Mouse (Mus musculus) right cerebral cortex, adult 2 months (tissue): ENCODE results near the gene Dcaf8.

Experiments
- DNase-seq, 2 experiments: peaks; one replicate each; pipeline ENCODE4 v3.0.0; 2021 to 2022; ENCODE audit warnings: low spot score in 2 of 2

The Dcaf8 gene

GRCm38 (mm10) chr1:172147835-172148278, at the start of gene Dcaf8:
Gene Dcaf8, plus strand, starts transcription at chr1:172148084.
- DNase-seq, result peak; percentile 94 to 96

- DNase-seq, result no peak
These were observed 48.4 kb upstream of the Dcaf8 start for GRCm38 (mm10) chr1:172099325-172100033.

- DNase-seq, result no peak
These were observed 44.3 kb upstream of the Dcaf8 start for GRCm38 (mm10) chr1:172103619-172104018.

- no peak for DNase-seq
These were observed 42.8 kb upstream of the Dcaf8 start for GRCm38 (mm10) chr1:172105101-172105500.

- no peak for DNase-seq
These were observed 40.0 kb upstream of the Dcaf8 start for GRCm38 (mm10) chr1:172107777-172108477.

- DNase-seq, result no peak
These were observed 30.9 kb upstream of the Dcaf8 start for GRCm38 (mm10) chr1:172116948-172117347.

- no peak for DNase-seq
These were observed 28.8 kb upstream of the Dcaf8 start for GRCm38 (mm10) chr1:172119100-172119499.

GRCm38 (mm10) chr1:172119720-172120119, 28.2 kb upstream of the Dcaf8 start:
- DNase-seq, result peak; percentile 32 to 57

- DNase-seq, result no peak
These were observed 25.2 kb upstream of the Dcaf8 start for GRCm38 (mm10) chr1:172122671-172123070.

- no peak for DNase-seq
These were observed 23.3 kb upstream of the Dcaf8 start for GRCm38 (mm10) chr1:172124572-172124971.

GRCm38 (mm10) chr1:172126376-172127347, 21.2 kb upstream of the Dcaf8 start, which contains the start of gene Pex19:
Gene Pex19, plus strand, starts transcription at chr1:172126755.
- DNase-seq, result peak; percentile 77 to 79

- no peak for DNase-seq
These were observed 20.4 kb upstream of the Dcaf8 start for GRCm38 (mm10) chr1:172127487-172127886.

- DNase-seq, result no peak
These were observed 19.3 kb upstream of the Dcaf8 start for GRCm38 (mm10) chr1:172128563-172128962.

GRCm38 (mm10) chr1:172129108-172129507, 18.8 kb upstream of the Dcaf8 start:
- DNase-seq, result peak; percentile 37 to 45

- DNase-seq, result no peak
These were observed 18.1 kb upstream of the Dcaf8 start for GRCm38 (mm10) chr1:172129780-172130179.

- DNase-seq, result no peak
These were observed 15.6 kb upstream of the Dcaf8 start for GRCm38 (mm10) chr1:172132319-172132718.

GRCm38 (mm10) chr1:172133535-172133934, 14.3 kb upstream of the Dcaf8 start:
- DNase-seq, result no peak

GRCm38 (mm10) chr1:172134072-172134471, 13.8 kb upstream of the Dcaf8 start:
- DNase-seq, result no peak

GRCm38 (mm10) chr1:172140160-172140559, 7.7 kb upstream of the Dcaf8 start:
- no peak for DNase-seq

- no peak for DNase-seq
These were observed 7.1 kb upstream of the Dcaf8 start for GRCm38 (mm10) chr1:172140825-172141224.

GRCm38 (mm10) chr1:172141529-172141928, 6.4 kb upstream of the Dcaf8 start:
- DNase-seq, result no peak

- DNase-seq, result peak; percentile 65 to 77
These were observed 4.3 kb upstream of the Dcaf8 start for GRCm38 (mm10) chr1:172143570-172143969.
